Mouse (Mus musculus): Measurements from ENCODE around the gene Mkrn2. TPM values are rescaled to one million over a fixed set of nuclear protein-coding genes. Genes with fewer than 3 reads are reported as not detected.

Gene Mkrn2
- polyA plus RNA-seq, 1 experiment from 2014 or later: 35.9 TPM

- H3K4me1 ChIP-seq (ENCODE audit: control insufficient read depth, insufficient read depth, low read length): peaks cover 21% of the 10 kb centered on the region
- no peaks in the 10 kb centered on the region for H3K36me3 ChIP-seq (ENCODE audit: control insufficient read depth, insufficient read depth, low read length)
- no peaks in the 10 kb centered on the region for H3K27me3 ChIP-seq (ENCODE audit: control insufficient read depth, insufficient read depth, low read depth, low read length)
- H3K27ac ChIP-seq (ENCODE audit: low read length): no peak overlapping the region
- H3K4me2 ChIP-seq (ENCODE audit: low read length): no peak overlapping the region
- H3K4me3 ChIP-seq (ENCODE audit: low read depth, low read length): no peak overlapping the region
- no peaks in the 10 kb centered on the region for H3K9me3 ChIP-seq (replicated peaks; ENCODE audit: control insufficient read depth, low read length, poor library complexity, severe bottlenecking)
- ATAC-seq: no peak
- H3K9ac ChIP-seq (ENCODE audit: low read depth, low read length): no peak overlapping the region
These were observed 50.0 kb downstream of the Mkrn2 start for GRCm38 (mm10) chr6:115651719-115652118.

DNA sequence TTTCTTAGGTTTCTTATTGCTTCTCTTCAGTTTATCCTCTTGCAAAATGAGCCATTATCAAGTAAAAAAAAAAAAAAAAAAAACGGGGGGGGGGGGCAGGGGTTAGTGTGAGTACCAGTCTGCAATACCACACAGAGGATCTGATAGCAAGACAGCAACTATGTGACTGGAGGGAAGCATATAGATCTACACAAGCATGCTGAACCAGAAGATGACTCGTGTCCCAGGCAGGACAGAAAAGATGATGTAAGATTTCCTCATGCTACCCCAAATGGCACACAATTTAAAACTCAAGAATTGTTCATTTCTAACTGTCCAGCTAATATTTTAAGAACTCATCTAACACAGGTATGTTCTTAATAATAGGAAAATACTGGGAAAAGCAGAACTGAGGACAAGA, 52.2 kb downstream of the Mkrn2 start:
- Histone ChIP-seq H3K4me3 (ENCODE audit: low read depth, low read length) (no peak overlapping the region), H3K4me1 (ENCODE audit: control insufficient read depth, insufficient read depth, low read length) (peaks cover 22% of the 10 kb centered on the region), H3K9ac (ENCODE audit: low read depth, low read length) (no peak overlapping the region), H3K27ac (ENCODE audit: low read length) (no peak overlapping the region), H3K9me3 (replicated peaks; ENCODE audit: control insufficient read depth, low read length, poor library complexity, severe bottlenecking) (no peaks in the 10 kb centered on the region), H3K36me3 (ENCODE audit: control insufficient read depth, insufficient read depth, low read length) (no peaks in the 10 kb centered on the region), H3K4me2 (ENCODE audit: low read length) (no peak overlapping the region), H3K27me3 (ENCODE audit: control insufficient read depth, insufficient read depth, low read depth, low read length) (no peaks in the 10 kb centered on the region)
- 40% methylated on average over 2 of the region's 2 CpGs for WGBS
- ATAC-seq: no peak

DNA sequence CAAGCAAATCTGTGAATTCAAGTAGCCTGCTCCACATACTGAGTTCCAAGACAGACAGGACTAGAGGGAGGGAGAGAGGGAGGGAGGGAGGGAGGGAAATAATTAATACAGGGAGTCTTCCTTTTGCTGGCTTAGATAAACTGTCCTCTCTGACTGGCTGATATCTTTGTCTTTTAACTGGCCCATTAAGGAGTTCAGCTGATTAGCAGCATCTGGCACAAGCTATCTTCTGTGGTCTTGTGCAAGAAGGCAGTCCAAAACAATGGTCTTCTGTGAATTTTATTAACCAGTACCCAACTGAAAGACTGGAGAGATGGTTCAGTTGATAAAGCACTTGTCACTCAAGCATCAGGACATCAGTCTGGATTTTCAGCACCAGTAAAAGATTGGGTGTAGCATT, 57.1 kb downstream of the Mkrn2 start:
- Histone ChIP-seq H3K4me1 (ENCODE audit: control insufficient read depth, insufficient read depth, low read length) (peaks cover 14% of the 10 kb centered on the region), H3K4me2 (ENCODE audit: low read length) (no peak overlapping the region), H3K27me3 (ENCODE audit: control insufficient read depth, insufficient read depth, low read depth, low read length) (no peaks in the 10 kb centered on the region), H3K9me3 (replicated peaks; ENCODE audit: control insufficient read depth, low read length, poor library complexity, severe bottlenecking) (no peaks in the 10 kb centered on the region), H3K36me3 (ENCODE audit: control insufficient read depth, insufficient read depth, low read length) (no peaks in the 10 kb centered on the region), H3K9ac (ENCODE audit: low read depth, low read length) (no peak overlapping the region), H3K4me3 (ENCODE audit: low read depth, low read length) (no peak overlapping the region), H3K27ac (ENCODE audit: low read length) (no peak overlapping the region)
- no peak for ATAC-seq

GRCm38 (mm10) chr6:115664268-115664667, 62.6 kb downstream of the Mkrn2 start:
- no peak for ATAC-seq
- WGBS: 99% methylated on average over 3 of the region's 3 CpGs
- no peaks in the 10 kb centered on the region for H3K36me3 ChIP-seq (ENCODE audit: control insufficient read depth, insufficient read depth, low read length)

DNA sequence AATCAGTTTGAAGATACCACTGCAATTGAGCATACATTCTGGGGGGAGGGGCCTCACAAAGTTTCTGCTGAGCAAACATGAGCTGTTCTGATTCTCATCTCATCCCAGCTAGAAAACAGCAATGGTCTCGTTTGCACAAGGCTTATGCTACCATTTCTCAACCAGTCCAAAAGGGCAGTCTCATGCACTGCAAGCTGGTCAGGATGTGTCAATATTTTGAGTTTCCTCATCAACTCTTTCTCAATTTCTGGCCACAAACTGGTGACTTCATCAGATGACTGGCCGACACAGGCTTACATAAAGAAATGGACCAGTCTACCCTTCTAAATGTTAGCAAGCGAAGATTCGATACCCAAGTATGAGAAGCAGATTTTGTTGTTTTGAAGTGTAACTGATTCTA, 64.9 kb downstream of the Mkrn2 start:
- Histone ChIP-seq H3K4me2 (ENCODE audit: low read length) (no peak overlapping the region), H3K4me3 (ENCODE audit: low read depth, low read length) (no peak overlapping the region), H3K4me1 (ENCODE audit: control insufficient read depth, insufficient read depth, low read length) (peaks cover 6% of the 10 kb centered on the region; the same call in 1 of the 2 replicates), H3K27ac (ENCODE audit: low read length) (no peak overlapping the region), H3K9ac (ENCODE audit: low read depth, low read length) (no peak overlapping the region), H3K9me3 (replicated peaks; ENCODE audit: control insufficient read depth, low read length, poor library complexity, severe bottlenecking) (no peaks in the 10 kb centered on the region), H3K27me3 (ENCODE audit: control insufficient read depth, insufficient read depth, low read depth, low read length) (no peaks in the 10 kb centered on the region), H3K36me3 (ENCODE audit: control insufficient read depth, insufficient read depth, low read length) (no peaks in the 10 kb centered on the region)
- 86% methylated on average over 4 of the region's 4 CpGs for WGBS
- no peak for ATAC-seq

More at GRCm38 (mm10) chr6:115664268-115664667, 62.6 kb downstream of the Mkrn2 start:
- Histone ChIP-seq H3K9me3 (replicated peaks; ENCODE audit: control insufficient read depth, low read length, poor library complexity, severe bottlenecking) (no peaks in the 10 kb centered on the region), H3K27ac (ENCODE audit: low read length) (no peak overlapping the region), H3K9ac (ENCODE audit: low read depth, low read length) (no peak overlapping the region), H3K4me2 (ENCODE audit: low read length) (no peak overlapping the region), H3K4me3 (ENCODE audit: low read depth, low read length) (no peak overlapping the region), H3K4me1 (ENCODE audit: control insufficient read depth, insufficient read depth, low read length) (peaks cover 13% of the 10 kb centered on the region), H3K27me3 (ENCODE audit: control insufficient read depth, insufficient read depth, low read depth, low read length) (no peaks in the 10 kb centered on the region)

Other genes starting within 250 kb of the Mkrn2 start
- gene Pparg, start 241.0 kb upstream of the Mkrn2 start, polyA plus RNA-seq (2015; fragmentation: Nextera tagmentation; extraction: Ambion mirVana): 0.39 and 0.53 TPM in 2 replicates
- 34.2 and 36.5 TPM in 2 replicates for gene Tsen2, start 57.2 kb upstream of the Mkrn2 start, polyA plus RNA-seq (2015; fragmentation: Nextera tagmentation; extraction: Ambion mirVana)
- gene Mkrn2os, start 9.3 kb upstream of the Mkrn2 start, polyA plus RNA-seq (2015; fragmentation: Nextera tagmentation; extraction: Ambion mirVana): 0.46 and 0.48 TPM in 2 replicates
- 127 and 136 TPM in 2 replicates for gene Raf1, start 74.7 kb downstream of the Mkrn2 start, polyA plus RNA-seq (2015; fragmentation: Nextera tagmentation; extraction: Ambion mirVana)
- 0.85 and 1.3 TPM in 2 replicates for gene Tmem40, start 160.5 kb downstream of the Mkrn2 start, polyA plus RNA-seq (2015; fragmentation: Nextera tagmentation; extraction: Ambion mirVana)
- gene Cand2, start 172.6 kb downstream of the Mkrn2 start, polyA plus RNA-seq (2015; fragmentation: Nextera tagmentation; extraction: Ambion mirVana): 9.8 and 10.3 TPM in 2 replicates
- gene Rpl32, start 206.8 kb downstream of the Mkrn2 start, polyA plus RNA-seq (2015; fragmentation: Nextera tagmentation; extraction: Ambion mirVana): 855 and 922 TPM in 2 replicates
- 3.1 and 3.2 TPM in 2 replicates for gene Efcab12, start 236.5 kb downstream of the Mkrn2 start, polyA plus RNA-seq (2015; fragmentation: Nextera tagmentation; extraction: Ambion mirVana)